Mouse (Mus musculus): ENCODE results near the gene Gm37240. TPM values are rescaled to one million over a fixed set of nuclear protein-coding genes. Genes with fewer than 3 reads are reported as not detected.

Gene Gm37240
- polyA plus RNA-seq, 1 experiment from 2014 or later, result 2.2 TPM

- Histone ChIP-seq H3K36me3 (ENCODE audit: control insufficient read depth, insufficient read depth, low read length) (no peaks in the 10 kb centered on the region), H3K9ac (ENCODE audit: low read length) (no peak overlapping the region), H3K27ac (replicated peaks; ENCODE audit: low read depth, low read length) (no peak overlapping the region), H3K4me2 (ENCODE audit: low read depth, severe bottlenecking) (no peak overlapping the region), H3K9me3 (ENCODE audit: control insufficient read depth, low read length) (no peaks in the 10 kb centered on the region), H3K4me1 (ENCODE audit: control insufficient read depth, insufficient read depth, low read length) (no peaks in the 10 kb centered on the region), H3K27me3 (ENCODE audit: control insufficient read depth, insufficient read depth, low read length) (no peaks in the 10 kb centered on the region), H3K4me3 (ENCODE audit: low read depth, low read length) (no peak overlapping the region)
- DNase-seq (ENCODE audit: low spot score) (no peak), ATAC-seq (ENCODE audit: insufficient number of reproducible peaks, low FRiP score, low TSS enrichment, low read depth) (no peak)
- 45% methylated on average over 7 of the region's 7 CpGs for WGBS
Observed at GRCm38 (mm10) chr3:85124410-85124809, 762.9 kb downstream of the Gm37240 start.

DNA sequence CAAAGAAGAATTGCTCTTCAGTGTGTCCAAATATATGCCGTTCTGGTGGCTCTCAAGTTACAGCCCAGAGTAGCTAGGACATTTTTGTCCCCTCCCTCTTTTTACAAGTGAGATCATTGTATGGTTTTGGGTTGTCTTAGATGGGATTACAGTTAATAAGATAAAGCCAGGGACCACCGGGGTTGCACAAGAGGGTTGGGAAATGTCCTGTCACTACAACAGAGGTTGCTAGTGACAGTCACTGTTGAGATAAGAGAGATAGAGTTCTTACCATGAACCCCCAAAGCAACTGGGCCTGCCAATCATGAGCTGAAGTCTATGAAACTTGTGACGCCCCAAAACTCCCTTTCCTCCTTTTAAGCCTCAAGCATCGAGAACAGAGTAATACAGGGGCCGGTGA lies 769.6 kb downstream of the Gm37240 start:
- Histone ChIP-seq H3K27ac (replicated peaks; ENCODE audit: low read depth, low read length) (no peak overlapping the region), H3K4me2 (ENCODE audit: low read depth, severe bottlenecking) (no peak overlapping the region), H3K27me3 (ENCODE audit: control insufficient read depth, insufficient read depth, low read length) (no peaks in the 10 kb centered on the region), H3K4me3 (ENCODE audit: low read depth, low read length) (no peak overlapping the region), H3K9ac (ENCODE audit: low read length) (no peak overlapping the region), H3K4me1 (ENCODE audit: control insufficient read depth, insufficient read depth, low read length) (no peaks in the 10 kb centered on the region), H3K36me3 (ENCODE audit: control insufficient read depth, insufficient read depth, low read length) (no peaks in the 10 kb centered on the region), H3K9me3 (ENCODE audit: control insufficient read depth, low read length) (no peaks in the 10 kb centered on the region)
- ATAC-seq (ENCODE audit: insufficient number of reproducible peaks, low FRiP score, low TSS enrichment, low read depth), result no peak
- WGBS, result 89% methylated on average over 5 of the region's 5 CpGs
- no peak for DNase-seq (ENCODE audit: low spot score)

GRCm38 (mm10) chr3:85117014-85117413 lies 770.3 kb downstream of the Gm37240 start:
- no peak for ATAC-seq (ENCODE audit: insufficient number of reproducible peaks, low FRiP score, low TSS enrichment, low read depth)
- H3K9me3 ChIP-seq (ENCODE audit: control insufficient read depth, low read length), result no peaks in the 10 kb centered on the region
- H3K4me2 ChIP-seq (ENCODE audit: low read depth, severe bottlenecking), result no peak overlapping the region
- 84% methylated on average over 7 of the region's 7 CpGs for WGBS
- no peak overlapping the region for H3K9ac ChIP-seq (ENCODE audit: low read length)
- DNase-seq (ENCODE audit: low spot score), result no peak
- no peaks in the 10 kb centered on the region for H3K36me3 ChIP-seq (ENCODE audit: control insufficient read depth, insufficient read depth, low read length)
- H3K27me3 ChIP-seq (ENCODE audit: control insufficient read depth, insufficient read depth, low read length), result no peaks in the 10 kb centered on the region
- no peak overlapping the region for H3K4me3 ChIP-seq (ENCODE audit: low read depth, low read length)
- no peaks in the 10 kb centered on the region for H3K4me1 ChIP-seq (ENCODE audit: control insufficient read depth, insufficient read depth, low read length)
- no peak overlapping the region for H3K27ac ChIP-seq (replicated peaks; ENCODE audit: low read depth, low read length)

DNA sequence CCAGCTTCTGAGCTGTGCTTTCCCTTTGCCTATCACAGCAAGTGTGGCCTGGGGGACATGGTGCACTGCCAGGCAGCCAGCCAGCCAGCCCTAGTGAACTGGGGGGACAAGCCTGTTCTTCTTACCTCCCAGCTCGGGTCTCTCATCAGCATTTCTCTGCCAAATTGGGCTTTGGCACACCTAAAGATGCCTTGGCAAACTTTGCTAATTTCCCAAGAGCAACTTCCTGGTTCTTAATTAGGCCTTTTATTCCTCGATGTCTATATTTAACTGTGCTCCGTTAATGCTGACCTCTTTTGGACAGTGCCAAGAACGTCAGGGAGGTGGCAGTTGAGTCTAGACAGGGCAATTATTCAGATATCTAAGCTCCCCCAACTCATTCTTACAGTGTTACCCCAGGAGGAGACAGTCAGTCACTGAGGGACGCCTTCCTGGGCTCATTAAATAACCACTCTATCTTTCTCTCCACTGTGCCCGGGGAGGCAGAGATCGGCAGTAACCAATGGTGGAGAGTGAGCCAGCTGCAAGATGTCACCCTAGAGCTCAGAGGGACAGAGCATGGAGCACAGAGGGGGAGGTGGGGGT lies 771.3 kb downstream of the Gm37240 start:
- no peak for ATAC-seq (ENCODE audit: insufficient number of reproducible peaks, low FRiP score, low TSS enrichment, low read depth)
- 60% methylated on average over 7 of the region's 7 CpGs for WGBS

GRCm38 (mm10) chr3:85113565-85113964 lies 773.8 kb downstream of the Gm37240 start:
- no peak for DNase-seq (ENCODE audit: low spot score)
- no peaks in the 10 kb centered on the region for H3K27me3 ChIP-seq (ENCODE audit: control insufficient read depth, insufficient read depth, low read length)
- 73% methylated on average over 1 of the region's 1 CpGs for WGBS

More for the DNA sequence above, 771.3 kb downstream of the Gm37240 start:
- no peak for DNase-seq (ENCODE audit: low spot score)
- no peak overlapping the region for H3K27ac ChIP-seq (replicated peaks; ENCODE audit: low read depth, low read length)
- H3K4me3 ChIP-seq (ENCODE audit: low read depth, low read length), result no peak overlapping the region
- no peaks in the 10 kb centered on the region for H3K9me3 ChIP-seq (ENCODE audit: control insufficient read depth, low read length)
- H3K4me2 ChIP-seq (ENCODE audit: low read depth, severe bottlenecking), result no peak overlapping the region
- no peak overlapping the region for H3K9ac ChIP-seq (ENCODE audit: low read length)
- no peaks in the 10 kb centered on the region for H3K27me3 ChIP-seq (ENCODE audit: control insufficient read depth, insufficient read depth, low read length)
- no peaks in the 10 kb centered on the region for H3K4me1 ChIP-seq (ENCODE audit: control insufficient read depth, insufficient read depth, low read length)
- no peaks in the 10 kb centered on the region for H3K36me3 ChIP-seq (ENCODE audit: control insufficient read depth, insufficient read depth, low read length)

DNA sequence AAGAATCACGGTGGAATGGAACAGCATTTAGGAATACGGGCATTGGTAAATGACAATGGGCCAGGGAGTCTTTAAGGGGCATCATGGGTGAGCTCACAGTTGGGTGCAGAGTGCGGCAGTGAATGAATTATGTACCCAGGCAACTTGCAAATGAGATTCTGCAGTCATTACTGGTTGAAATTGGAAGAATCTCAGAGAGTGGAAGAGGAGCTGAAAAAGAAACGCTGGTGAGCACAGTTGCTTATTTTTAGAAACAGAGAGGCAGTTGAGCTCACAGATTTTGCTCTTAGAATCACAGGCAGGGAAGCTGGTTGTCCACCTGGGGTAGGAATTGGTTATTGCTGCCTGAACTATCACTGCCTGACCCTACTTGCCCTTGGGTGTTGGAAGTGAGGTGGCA lies 776.6 kb downstream of the Gm37240 start:
- H3K27ac ChIP-seq (replicated peaks; ENCODE audit: low read depth, low read length), result no peak overlapping the region
- H3K4me1 ChIP-seq (ENCODE audit: control insufficient read depth, insufficient read depth, low read length), result no peaks in the 10 kb centered on the region
- H3K9ac ChIP-seq (ENCODE audit: low read length), result no peak overlapping the region
- no peak overlapping the region for H3K4me3 ChIP-seq (ENCODE audit: low read depth, low read length)
- ATAC-seq (ENCODE audit: insufficient number of reproducible peaks, low FRiP score, low TSS enrichment, low read depth), result no peak
- H3K36me3 ChIP-seq (ENCODE audit: control insufficient read depth, insufficient read depth, low read length), result no peaks in the 10 kb centered on the region
- no peak overlapping the region for H3K4me2 ChIP-seq (ENCODE audit: low read depth, severe bottlenecking)
- H3K27me3 ChIP-seq (ENCODE audit: control insufficient read depth, insufficient read depth, low read length), result no peaks in the 10 kb centered on the region
- WGBS, result 71% methylated on average over 4 of the region's 4 CpGs
- H3K9me3 ChIP-seq (ENCODE audit: control insufficient read depth, low read length), result no peaks in the 10 kb centered on the region
- no peak for DNase-seq (ENCODE audit: low spot score)

More at GRCm38 (mm10) chr3:85113565-85113964, 773.8 kb downstream of the Gm37240 start:
- Histone ChIP-seq H3K4me2 (ENCODE audit: low read depth, severe bottlenecking) (no peak overlapping the region), H3K27ac (replicated peaks; ENCODE audit: low read depth, low read length) (no peak overlapping the region), H3K4me1 (ENCODE audit: control insufficient read depth, insufficient read depth, low read length) (no peaks in the 10 kb centered on the region), H3K36me3 (ENCODE audit: control insufficient read depth, insufficient read depth, low read length) (no peaks in the 10 kb centered on the region), H3K4me3 (ENCODE audit: low read depth, low read length) (no peak overlapping the region), H3K9ac (ENCODE audit: low read length) (no peak overlapping the region), H3K9me3 (ENCODE audit: control insufficient read depth, low read length) (no peaks in the 10 kb centered on the region)
- ATAC-seq (ENCODE audit: insufficient number of reproducible peaks, low FRiP score, low TSS enrichment, low read depth), result no peak

DNA sequence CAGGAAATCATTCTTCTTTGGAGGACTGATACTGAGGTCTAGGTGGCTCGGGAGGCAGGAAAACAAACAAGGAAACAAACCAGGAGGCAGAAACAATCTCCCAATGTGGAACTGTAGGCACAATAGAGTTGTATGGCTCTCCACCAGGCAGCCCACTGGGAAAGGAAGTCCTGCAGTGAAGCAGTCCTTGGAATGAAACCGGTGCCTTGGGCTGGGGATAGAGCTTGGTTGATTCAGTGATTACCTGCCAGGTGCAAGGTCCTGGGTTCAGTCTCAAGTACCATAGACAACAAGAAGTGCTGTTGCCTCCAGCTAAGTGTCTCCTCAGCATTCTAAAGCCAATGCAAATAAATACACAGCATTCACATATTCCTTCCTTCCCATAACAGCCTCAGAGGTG lies 778.1 kb downstream of the Gm37240 start:
- WGBS, result 60% methylated on average over 2 of the region's 2 CpGs
- no peak overlapping the region for H3K9ac ChIP-seq (ENCODE audit: low read length)
- no peak for DNase-seq (ENCODE audit: low spot score)
- no peak overlapping the region for H3K4me3 ChIP-seq (ENCODE audit: low read depth, low read length)
- H3K4me2 ChIP-seq (ENCODE audit: low read depth, severe bottlenecking), result no peak overlapping the region
- no peaks in the 10 kb centered on the region for H3K4me1 ChIP-seq (ENCODE audit: control insufficient read depth, insufficient read depth, low read length)
- H3K27me3 ChIP-seq (ENCODE audit: control insufficient read depth, insufficient read depth, low read length), result no peaks in the 10 kb centered on the region
- H3K27ac ChIP-seq (replicated peaks; ENCODE audit: low read depth, low read length), result no peak overlapping the region
- no peaks in the 10 kb centered on the region for H3K36me3 ChIP-seq (ENCODE audit: control insufficient read depth, insufficient read depth, low read length)
- no peaks in the 10 kb centered on the region for H3K9me3 ChIP-seq (ENCODE audit: control insufficient read depth, low read length)
- no peak for ATAC-seq (ENCODE audit: insufficient number of reproducible peaks, low FRiP score, low TSS enrichment, low read depth)

DNA sequence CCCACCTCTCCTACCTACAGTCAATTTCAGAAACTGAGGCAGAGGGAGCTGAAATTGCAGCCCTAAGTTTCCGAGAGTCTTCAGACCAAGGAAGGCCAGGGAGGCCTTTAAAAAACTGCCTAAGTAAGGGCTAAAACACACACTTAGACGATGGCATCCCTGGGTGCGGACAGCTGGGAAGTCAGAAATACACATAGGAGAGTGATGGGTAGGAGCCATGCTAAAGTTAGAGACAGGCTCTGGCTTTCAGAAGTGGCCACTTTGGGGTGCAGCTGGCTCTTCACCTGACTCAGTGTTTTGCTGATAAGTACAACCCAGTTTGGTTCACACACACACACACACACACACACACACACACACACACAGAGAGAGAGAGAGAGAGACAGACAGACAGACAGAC lies 778.9 kb downstream of the Gm37240 start:
- no peaks in the 10 kb centered on the region for H3K4me1 ChIP-seq (ENCODE audit: control insufficient read depth, insufficient read depth, low read length)
- H3K9me3 ChIP-seq (ENCODE audit: control insufficient read depth, low read length), result no peaks in the 10 kb centered on the region
- H3K4me2 ChIP-seq (ENCODE audit: low read depth, severe bottlenecking), result no peak overlapping the region
- H3K4me3 ChIP-seq (ENCODE audit: low read depth, low read length), result no peak overlapping the region
- no peaks in the 10 kb centered on the region for H3K36me3 ChIP-seq (ENCODE audit: control insufficient read depth, insufficient read depth, low read length)
- DNase-seq (ENCODE audit: low spot score) (no peak), ATAC-seq (ENCODE audit: insufficient number of reproducible peaks, low FRiP score, low TSS enrichment, low read depth) (no peak)
- 80% methylated on average over 3 of the region's 3 CpGs for WGBS
- H3K27ac ChIP-seq (replicated peaks; ENCODE audit: low read depth, low read length), result no peak overlapping the region
- H3K9ac ChIP-seq (ENCODE audit: low read length), result no peak overlapping the region
- H3K27me3 ChIP-seq (ENCODE audit: control insufficient read depth, insufficient read depth, low read length), result no peaks in the 10 kb centered on the region

GRCm38 (mm10) chr3:85106956-85107355 lies 780.4 kb downstream of the Gm37240 start:
- WGBS, result 57% methylated on average over 11 of the region's 11 CpGs
- ATAC-seq (ENCODE audit: insufficient number of reproducible peaks, low FRiP score, low TSS enrichment, low read depth), result no peak
- Histone ChIP-seq H3K27me3 (ENCODE audit: control insufficient read depth, insufficient read depth, low read length) (no peaks in the 10 kb centered on the region), H3K27ac (replicated peaks; ENCODE audit: low read depth, low read length) (no peak overlapping the region), H3K9ac (ENCODE audit: low read length) (no peak overlapping the region), H3K36me3 (ENCODE audit: control insufficient read depth, insufficient read depth, low read length) (no peaks in the 10 kb centered on the region), H3K4me2 (ENCODE audit: low read depth, severe bottlenecking) (no peak overlapping the region), H3K4me3 (ENCODE audit: low read depth, low read length) (no peak overlapping the region), H3K4me1 (ENCODE audit: control insufficient read depth, insufficient read depth, low read length) (no peaks in the 10 kb centered on the region), H3K9me3 (ENCODE audit: control insufficient read depth, low read length) (no peaks in the 10 kb centered on the region)
- no peak for DNase-seq (ENCODE audit: low spot score)

Data from limb, embryonic 11.5 days (tissue).